Mouse (Mus musculus): ENCODE results near the gene Zc3h8. TPM values are rescaled to one million over a fixed set of nuclear protein-coding genes. Genes with fewer than 3 reads are reported as not detected.

Gene Zc3h8
- total and polyA plus RNA-seq, 3 experiments = 1.1 to 8.6 (median 6.1) TPM

DNA sequence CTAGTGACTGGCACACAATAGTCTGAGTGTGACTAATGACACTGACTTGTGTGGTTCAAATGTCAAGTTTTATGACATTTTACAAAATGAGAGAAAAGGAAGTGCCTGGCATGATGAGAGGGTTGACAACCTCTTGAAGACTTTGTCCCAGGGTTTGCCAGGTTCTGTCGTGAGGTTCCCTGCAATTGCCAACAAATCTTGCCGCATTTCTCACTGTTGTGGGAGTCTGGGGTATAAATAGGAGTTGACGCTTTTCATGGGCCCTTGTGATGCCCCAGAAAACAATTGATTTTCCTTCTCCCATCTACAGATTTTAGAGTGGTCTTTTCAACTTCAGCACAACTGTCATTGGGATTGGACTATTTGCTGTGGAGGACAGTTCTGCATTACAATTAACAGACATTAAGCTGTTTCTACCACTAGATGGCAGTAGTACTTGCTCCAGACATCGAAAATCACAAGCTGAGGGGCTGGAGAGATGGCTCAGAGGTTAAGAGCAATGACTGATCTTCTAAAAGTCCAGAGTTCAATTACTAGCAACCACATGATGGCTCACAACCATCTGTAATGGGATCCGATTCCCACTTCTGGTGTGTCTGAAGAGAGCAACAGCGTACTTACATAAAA lies 4.2 kb upstream of the Zc3h8 start:
- Histone ChIP-seq H3K4me1 (ENCODE audit: insufficient read depth, low read depth, low read length) (peaks cover 6% of the 10 kb centered on the region), H3K27me3 (ENCODE audit: insufficient read depth, low read length) (peaks cover 16% of the 10 kb centered on the region), H3K4me3 (ENCODE audit: low read depth, low read length) (no peak overlapping the region), H3K9me3 (replicated peaks) (no peaks in the 10 kb centered on the region), H3K36me3 (replicated peaks) (no peaks in the 10 kb centered on the region)
- DNase-seq (ENCODE audit: low spot score) (peak; percentile 31), ATAC-seq (ENCODE audit: extremely low read depth, insufficient number of reproducible peaks, low FRiP score, poor library complexity, severe bottlenecking) (no peak)
- no peak for TF ChIP-seq TAL1 (conservative IDR thresholded peaks at IDR 0.05; ENCODE audit: low read depth, low read length)
- no peak for TF ChIP-seq POLR2AphosphoS5 (IDR thresholded peaks at IDR 0.05; ENCODE audit: insufficient replicate concordance, low read depth, low read length)
- peak; percentile 54; the same call in 1 of the 2 replicates for TF ChIP-seq CTCF (IDR thresholded peaks at IDR 0.05; ENCODE audit: low read depth, low read length)
- no peak for TF ChIP-seq GATA1 (IDR thresholded peaks at IDR 0.05; ENCODE audit: borderline replicate concordance, low read length)

DNA sequence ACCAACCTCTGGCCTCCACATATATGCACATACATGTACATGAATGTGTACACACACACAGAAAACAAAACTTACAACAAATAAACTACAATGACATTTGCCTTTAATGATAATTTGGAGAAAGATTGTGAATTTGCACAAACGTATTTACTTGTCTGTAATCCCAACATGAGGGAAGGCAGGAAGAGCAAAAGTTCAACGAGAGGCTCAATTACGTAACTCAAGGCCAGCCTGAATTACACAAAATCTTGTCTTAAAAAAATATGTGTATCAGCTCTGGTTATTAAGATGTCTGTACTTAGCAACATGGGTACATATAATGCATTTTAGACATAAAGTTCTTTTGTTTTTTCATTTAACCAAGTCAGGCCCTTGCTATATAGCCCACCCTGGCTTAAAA lies 7.6 kb downstream of the Zc3h8 start:
- Histone ChIP-seq H3K4me1 (ENCODE audit: insufficient read depth, low read depth, low read length) (peaks cover 4% of the 10 kb centered on the region; the same call in 1 of the 2 replicates), H3K36me3 (replicated peaks) (peaks cover 83% of the 10 kb centered on the region), H3K27me3 (ENCODE audit: insufficient read depth, low read length) (no peaks in the 10 kb centered on the region), H3K4me3 (ENCODE audit: low read depth, low read length) (no peak overlapping the region), H3K9me3 (replicated peaks) (no peaks in the 10 kb centered on the region)
- no peak for DNase-seq (ENCODE audit: low spot score)
- no peak for ATAC-seq (ENCODE audit: extremely low read depth, insufficient number of reproducible peaks, low FRiP score, poor library complexity, severe bottlenecking)
- TF ChIP-seq POLR2AphosphoS5 (IDR thresholded peaks at IDR 0.05; ENCODE audit: insufficient replicate concordance, low read depth, low read length) (no peak), GATA1 (IDR thresholded peaks at IDR 0.05; ENCODE audit: borderline replicate concordance, low read length) (no peak), GATA2 (IDR thresholded peaks at IDR 0.05; ENCODE audit: borderline replicate concordance, low read depth, low read length) (no peak), TAL1 (conservative IDR thresholded peaks at IDR 0.05; ENCODE audit: low read depth, low read length) (no peak), CTCF (IDR thresholded peaks at IDR 0.05; ENCODE audit: low read depth, low read length) (no peak)

DNA sequence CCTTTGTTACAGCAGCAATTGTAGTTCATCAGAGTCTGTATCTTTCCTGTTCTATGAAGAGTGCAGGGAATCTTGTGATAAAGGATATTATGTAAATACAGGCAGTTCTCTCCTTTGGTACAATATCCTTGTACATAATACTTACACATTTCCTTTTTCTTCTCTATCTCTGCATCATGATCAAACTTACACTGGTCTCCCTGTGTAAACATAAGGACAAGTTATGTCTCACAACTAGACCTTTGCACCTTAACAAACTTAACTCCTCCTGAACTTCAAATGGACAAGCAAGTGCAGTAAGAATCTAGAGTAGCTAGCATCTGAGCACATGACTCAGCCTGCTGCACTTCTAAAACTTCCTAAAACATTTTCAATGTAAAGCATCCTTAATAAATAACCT lies 13.2 kb downstream of the Zc3h8 start:
- Histone ChIP-seq H3K4me1 (ENCODE audit: insufficient read depth, low read depth, low read length) (no peaks in the 10 kb centered on the region), H3K4me3 (ENCODE audit: low read depth, low read length) (no peak overlapping the region), H3K27me3 (ENCODE audit: insufficient read depth, low read length) (no peaks in the 10 kb centered on the region), H3K36me3 (replicated peaks) (peaks cover 84% of the 10 kb centered on the region), H3K9me3 (replicated peaks) (no peaks in the 10 kb centered on the region)
- ATAC-seq (ENCODE audit: extremely low read depth, insufficient number of reproducible peaks, low FRiP score, poor library complexity, severe bottlenecking) (no peak), DNase-seq (ENCODE audit: low spot score) (no peak)
- TF ChIP-seq TAL1 (conservative IDR thresholded peaks at IDR 0.05; ENCODE audit: low read depth, low read length) = no peak
- TF ChIP-seq GATA2 (IDR thresholded peaks at IDR 0.05; ENCODE audit: borderline replicate concordance, low read depth, low read length) = no peak
- no peak for TF ChIP-seq POLR2AphosphoS5 (IDR thresholded peaks at IDR 0.05; ENCODE audit: insufficient replicate concordance, low read depth, low read length)
- no peak for TF ChIP-seq CTCF (IDR thresholded peaks at IDR 0.05; ENCODE audit: low read depth, low read length)
- TF ChIP-seq GATA1 (IDR thresholded peaks at IDR 0.05; ENCODE audit: borderline replicate concordance, low read length) = no peak

DNA sequence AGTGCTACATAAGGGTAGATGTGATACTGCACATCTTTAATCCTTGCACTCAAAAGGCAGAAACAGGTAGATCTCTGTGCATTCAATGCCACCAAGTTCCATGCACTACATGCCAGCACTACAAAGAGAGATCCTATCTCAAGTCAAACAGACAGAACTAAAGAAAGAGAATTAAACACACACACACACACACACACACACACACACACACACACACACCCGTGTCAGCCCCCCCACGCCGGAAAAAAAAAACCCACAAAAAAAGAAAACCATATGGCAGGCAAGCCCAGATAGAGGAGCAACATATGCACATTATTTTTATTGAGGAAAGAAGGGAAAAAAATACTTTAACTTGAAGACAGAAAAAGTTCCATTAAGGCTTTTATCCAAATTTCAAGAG lies 15.4 kb downstream of the Zc3h8 start:
- 0 out of 2 replicates have a peak, but pooled peaks cover 5% of the 10 kb centered on the region for H3K4me1 ChIP-seq (ENCODE audit: insufficient read depth, low read depth, low read length)
- H3K27me3 ChIP-seq (ENCODE audit: insufficient read depth, low read length) = no peaks in the 10 kb centered on the region
- ATAC-seq (ENCODE audit: extremely low read depth, insufficient number of reproducible peaks, low FRiP score, poor library complexity, severe bottlenecking) (no peak), DNase-seq (ENCODE audit: low spot score) (no peak)
- H3K36me3 ChIP-seq (replicated peaks) = peaks cover 79% of the 10 kb centered on the region
- H3K9me3 ChIP-seq (replicated peaks) = no peaks in the 10 kb centered on the region
- no peak overlapping the region for H3K4me3 ChIP-seq (ENCODE audit: low read depth, low read length)
- no peak for TF ChIP-seq GATA2 (IDR thresholded peaks at IDR 0.05; ENCODE audit: borderline replicate concordance, low read depth, low read length)
- TF ChIP-seq CTCF (IDR thresholded peaks at IDR 0.05; ENCODE audit: low read depth, low read length) = no peak
- no peak for TF ChIP-seq GATA1 (IDR thresholded peaks at IDR 0.05; ENCODE audit: borderline replicate concordance, low read length)
- no peak for TF ChIP-seq TAL1 (conservative IDR thresholded peaks at IDR 0.05; ENCODE audit: low read depth, low read length)
- TF ChIP-seq POLR2AphosphoS5 (IDR thresholded peaks at IDR 0.05; ENCODE audit: insufficient replicate concordance, low read depth, low read length) = no peak

DNA sequence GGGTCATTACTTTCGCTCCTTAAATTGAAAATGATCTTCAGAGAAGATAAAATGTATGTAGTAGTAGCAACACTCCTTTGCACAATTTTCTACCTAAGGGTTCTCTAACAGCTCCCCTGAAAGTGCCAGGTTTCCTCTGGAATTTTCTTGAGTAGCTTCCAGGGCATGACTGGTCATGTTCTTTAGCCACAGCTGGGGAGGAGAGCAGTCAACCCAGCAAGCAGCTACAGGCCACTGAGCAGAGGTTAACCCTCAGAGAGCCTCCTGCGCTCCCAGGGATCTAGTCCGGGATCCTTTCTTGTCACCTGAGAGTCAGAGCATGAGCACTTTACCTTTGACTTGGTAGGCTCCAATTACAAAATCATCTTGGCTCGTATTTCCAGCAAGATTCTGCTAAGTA lies 19.1 kb downstream of the Zc3h8 start:
- H3K4me3 ChIP-seq (ENCODE audit: low read depth, low read length) = no peak overlapping the region
- H3K36me3 ChIP-seq (replicated peaks) = peaks cover 47% of the 10 kb centered on the region
- 0 out of 2 replicates have a peak, but pooled peaks cover 5% of the 10 kb centered on the region for H3K27me3 ChIP-seq (ENCODE audit: insufficient read depth, low read length)
- no peak for DNase-seq (ENCODE audit: low spot score)
- H3K9me3 ChIP-seq (replicated peaks) = no peaks in the 10 kb centered on the region
- no peak for ATAC-seq (ENCODE audit: extremely low read depth, insufficient number of reproducible peaks, low FRiP score, poor library complexity, severe bottlenecking)
- TF ChIP-seq POLR2AphosphoS5 (IDR thresholded peaks at IDR 0.05; ENCODE audit: insufficient replicate concordance, low read depth, low read length) = no peak
- TF ChIP-seq GATA2 (IDR thresholded peaks at IDR 0.05; ENCODE audit: borderline replicate concordance, low read depth, low read length) = no peak
- no peak for TF ChIP-seq GATA1 (IDR thresholded peaks at IDR 0.05; ENCODE audit: borderline replicate concordance, low read length)
- TF ChIP-seq TAL1 (conservative IDR thresholded peaks at IDR 0.05; ENCODE audit: low read depth, low read length) = no peak
- no peak for TF ChIP-seq CTCF (IDR thresholded peaks at IDR 0.05; ENCODE audit: low read depth, low read length)
- 0 out of 2 replicates have a peak, but pooled peaks cover 5% of the 10 kb centered on the region for H3K4me1 ChIP-seq (ENCODE audit: insufficient read depth, low read depth, low read length)

DNA sequence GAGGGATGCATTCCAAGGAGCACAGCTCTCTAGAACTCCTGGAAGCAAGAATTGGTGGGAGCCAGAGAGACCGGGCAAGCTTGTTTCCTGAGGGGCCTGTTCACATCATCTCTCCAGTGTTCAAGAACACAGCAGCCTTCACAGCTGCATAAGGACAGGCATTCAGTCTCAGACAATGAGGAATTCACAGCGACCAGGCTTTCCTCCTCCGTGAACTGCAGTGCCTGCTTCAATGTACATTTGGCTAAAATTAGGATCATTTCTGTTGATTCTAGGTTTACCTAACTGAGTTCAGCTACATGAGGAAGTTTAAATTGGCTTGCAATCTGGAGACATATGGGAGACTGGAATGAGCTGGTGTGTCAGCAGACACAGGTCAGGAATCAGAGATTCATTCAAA lies 27.3 kb downstream of the Zc3h8 start:
- H3K9me3 ChIP-seq (replicated peaks) = no peaks in the 10 kb centered on the region
- H3K27me3 ChIP-seq (ENCODE audit: insufficient read depth, low read length) = peaks cover 12% of the 10 kb centered on the region
- DNase-seq (ENCODE audit: low spot score) (no peak), ATAC-seq (ENCODE audit: extremely low read depth, insufficient number of reproducible peaks, low FRiP score, poor library complexity, severe bottlenecking) (no peak)
- H3K4me3 ChIP-seq (ENCODE audit: low read depth, low read length) = no peak overlapping the region
- peaks cover 8% of the 10 kb centered on the region; the same call in 1 of the 2 replicates for H3K4me1 ChIP-seq (ENCODE audit: insufficient read depth, low read depth, low read length)
- no peaks in the 10 kb centered on the region for H3K36me3 ChIP-seq (replicated peaks)
- TF ChIP-seq CTCF (IDR thresholded peaks at IDR 0.05; ENCODE audit: low read depth, low read length) = no peak
- TF ChIP-seq GATA1 (IDR thresholded peaks at IDR 0.05; ENCODE audit: borderline replicate concordance, low read length) = no peak
- TF ChIP-seq GATA2 (IDR thresholded peaks at IDR 0.05; ENCODE audit: borderline replicate concordance, low read depth, low read length) = no peak
- TF ChIP-seq POLR2AphosphoS5 (IDR thresholded peaks at IDR 0.05; ENCODE audit: insufficient replicate concordance, low read depth, low read length) = no peak
- TF ChIP-seq TAL1 (conservative IDR thresholded peaks at IDR 0.05; ENCODE audit: low read depth, low read length) = no peak

Data from G1E (cell line).